Mouse (Mus musculus) spleen, adult 2 months (tissue): ENCODE measurements around the gene Sgcd. TPM values are rescaled to one million over a fixed set of nuclear protein-coding genes. Genes with fewer than 3 reads are reported as not detected.

ENCODE experiments used
- DNase-seq, 2 experiments: peaks; one replicate each; pipeline versions ENCODE4 v3.0.0 to v3.0.0-alpha.2; 2012 to 2021; ENCODE audit warnings: low spot score in 2 of 2, low read depth in 1 of 2
- H3K27ac ChIP-seq: fragments of 200-500 bp; 2 replicates; pipeline ENCODE4 v1.5.1; 2012; ENCODE audit warnings: low read length, inconsistent platforms; ENCODE audit not compliant: insufficient read depth
- H3K27me3 ChIP-seq: fragments of 200-500 bp; 2 replicates; pipeline ENCODE4 v1.6.1; 2012; ENCODE audit warnings: mild to moderate bottlenecking, moderate library complexity, low read length, inconsistent platforms; ENCODE audit not compliant: control insufficient read depth, insufficient read depth
- H3K36me3 ChIP-seq: fragments of 200-500 bp; 2 replicates; pipeline ENCODE4 v1.6.1; 2012; ENCODE audit warnings: mild to moderate bottlenecking, low read length, inconsistent platforms; ENCODE audit not compliant: control insufficient read depth, insufficient read depth
- H3K4me1 ChIP-seq: fragments of 200-500 bp; 2 replicates; pipeline ENCODE4 v1.6.1; 2011; ENCODE audit warnings: inconsistent platforms; ENCODE audit not compliant: control insufficient read depth, insufficient read depth, insufficient read length
- H3K4me3 ChIP-seq: fragments of 200-500 bp; 2 replicates; pipeline ENCODE4 v1.5.1; 2011; ENCODE audit warnings: mild to moderate bottlenecking, inconsistent platforms; ENCODE audit not compliant: insufficient read depth, insufficient read length; ENCODE audit errors: extremely low read depth
- CTCF ChIP-seq: fragments of 200-500 bp; IDR thresholded peaks from 2 replicates; pipeline ENCODE4 v1.5.1; 2011; ENCODE audit warnings: mild to moderate bottlenecking, inconsistent platforms; ENCODE audit not compliant: insufficient read depth, insufficient read length, insufficient replicate concordance; ENCODE audit errors: extremely low read depth
- POLR2A ChIP-seq: fragments of 200-500 bp; IDR thresholded peaks from 2 replicates; pipeline ENCODE4 v1.6.1; 2011; ENCODE audit warnings: low read depth, low read length, inconsistent platforms
- WGBS: fragments of 180-500 bp; shearing (Covaris S2); methylation state at CpG from one replicate; pipeline ENCODE4 v1.1.7; 2018; 5-methylcytosine and 5-hydroxymethylcytosine counted together
- polyA plus RNA-seq: library from polyadenylated mRNA; depleted of rRNA; stranded (reverse); fragments of >200 nt; gene quantifications from 2 replicates; pipeline ENCODE4 v1.2.3, GENCODE M21; 2012

The Sgcd gene
- polyA plus RNA-seq, 1 experiment = 0.07 TPM

- 84% methylated on average over 1 of the region's 1 CpGs for WGBS
- DNase-seq = no peak
- Histone ChIP-seq H3K27ac (no peak overlapping the region), H3K36me3 (no peaks in the 10 kb centered on the region), H3K4me1 (no peaks in the 10 kb centered on the region), H3K4me3 (no peak overlapping the region), H3K27me3 (no peaks in the 10 kb centered on the region)
- TF ChIP-seq CTCF (no peak), POLR2A (no peak)
These were observed 1084.5 kb downstream of the Sgcd start for GRCm38 (mm10) chr11:46904281-46904680.

GRCm38 (mm10) chr11:46889093-46889492 is 1099.7 kb downstream of the Sgcd start:
- 85% methylated on average over 3 of the region's 3 CpGs for WGBS
- TF ChIP-seq POLR2A (no peak), CTCF (no peak)
- Histone ChIP-seq H3K4me3 (no peak overlapping the region), H3K4me1 (no peaks in the 10 kb centered on the region), H3K27me3 (no peaks in the 10 kb centered on the region), H3K27ac (no peak overlapping the region), H3K36me3 (no peaks in the 10 kb centered on the region)
- DNase-seq = no peak

- 75% methylated on average over 2 of the region's 2 CpGs for WGBS
- no peak for DNase-seq
- no peak for TF ChIP-seq POLR2A
- TF ChIP-seq CTCF = no peak
- Histone ChIP-seq H3K4me3 (no peak overlapping the region), H3K27ac (no peak overlapping the region), H3K36me3 (no peaks in the 10 kb centered on the region), H3K27me3 (no peaks in the 10 kb centered on the region), H3K4me1 (no peaks in the 10 kb centered on the region)
These were observed 1106.3 kb downstream of the Sgcd start for GRCm38 (mm10) chr11:46882456-46882855.

- no peaks in the 10 kb centered on the region for H3K27me3 ChIP-seq
- WGBS = 56% methylated on average over 1 of the region's 1 CpGs
- no peaks in the 10 kb centered on the region for H3K4me1 ChIP-seq
- no peak overlapping the region for H3K4me3 ChIP-seq
- no peak for DNase-seq
- TF ChIP-seq CTCF (no peak), POLR2A (no peak)
- no peaks in the 10 kb centered on the region for H3K36me3 ChIP-seq
- H3K27ac ChIP-seq = no peak overlapping the region
These were observed 1113.0 kb downstream of the Sgcd start for GRCm38 (mm10) chr11:46875774-46876173.

- H3K27me3 ChIP-seq = no peaks in the 10 kb centered on the region
- H3K4me1 ChIP-seq = no peaks in the 10 kb centered on the region
- no peak overlapping the region for H3K27ac ChIP-seq
- 81% methylated on average over 7 of the region's 7 CpGs for WGBS
- no peaks in the 10 kb centered on the region for H3K36me3 ChIP-seq
- DNase-seq = no peak
- no peak overlapping the region for H3K4me3 ChIP-seq
- TF ChIP-seq CTCF = no peak
- TF ChIP-seq POLR2A = no peak
These were observed 1120.2 kb downstream of the Sgcd start for GRCm38 (mm10) chr11:46868594-46868993.

GRCm38 (mm10) chr11:46864809-46865208 is 1124.0 kb downstream of the Sgcd start:
- WGBS = 52% methylated on average over 1 of the region's 1 CpGs
- Histone ChIP-seq H3K27me3 (no peaks in the 10 kb centered on the region), H3K4me3 (no peak overlapping the region), H3K4me1 (no peaks in the 10 kb centered on the region), H3K36me3 (no peaks in the 10 kb centered on the region), H3K27ac (no peak overlapping the region)
- DNase-seq = no peak
- TF ChIP-seq CTCF (no peak), POLR2A (no peak)

- no peaks in the 10 kb centered on the region for H3K27me3 ChIP-seq
- no peak for TF ChIP-seq CTCF
- no peak overlapping the region for H3K27ac ChIP-seq
- no peaks in the 10 kb centered on the region for H3K36me3 ChIP-seq
- 60% methylated on average over 8 of the region's 8 CpGs for WGBS
- H3K4me3 ChIP-seq = no peak overlapping the region
- DNase-seq = no peak
- H3K4me1 ChIP-seq = no peaks in the 10 kb centered on the region
These were observed 1140.4 kb downstream of the Sgcd start for GRCm38 (mm10) chr11:46848221-46848971.
